Mouse (Mus musculus): ENCODE measurements around the gene Prss38.

Prss38 gene

DNA sequence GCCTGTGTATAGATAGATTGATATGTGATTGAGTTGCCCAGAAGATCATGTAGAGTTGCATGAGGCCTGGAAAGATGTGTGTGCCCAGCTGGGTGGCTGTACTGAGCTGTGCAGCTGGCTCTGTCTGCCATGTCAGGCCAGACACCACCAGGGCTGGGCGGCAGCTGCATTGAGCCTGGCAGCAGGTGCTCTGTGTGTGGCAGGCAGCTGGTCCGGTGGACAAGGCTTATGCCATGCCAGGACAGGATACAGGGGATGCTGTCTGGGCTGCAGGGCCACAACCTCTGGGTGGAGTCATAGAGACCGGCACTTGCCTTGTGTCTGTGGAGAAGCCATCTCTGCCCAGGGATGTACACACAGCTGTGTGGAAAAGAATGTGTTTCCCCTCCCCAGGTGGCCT is 52.5 kb downstream of the Prss38 start:
- no peak for DNase-seq (ENCODE audit: low spot score)

All from embryo, embryonic 10.5 days (tissue).